In the genomic region with DNA sequence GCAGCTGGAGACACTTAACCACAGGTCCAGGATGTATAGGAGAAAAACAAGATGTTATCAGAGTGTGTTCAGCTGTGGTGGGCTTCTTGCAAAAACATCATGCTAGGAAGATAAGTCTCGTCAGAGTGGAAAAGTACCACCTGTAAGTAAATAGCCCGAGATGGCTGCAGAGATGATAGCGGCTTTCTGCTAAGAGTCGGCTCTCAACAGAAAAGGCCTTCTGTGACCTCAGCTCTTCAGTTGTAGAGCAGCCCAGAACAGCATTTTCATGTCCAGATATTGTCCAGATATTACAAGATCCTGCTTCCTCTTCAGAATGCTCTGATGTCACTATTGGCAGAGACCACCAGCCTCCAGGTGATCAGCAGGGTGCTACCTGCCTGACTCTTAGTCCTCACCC, we compare ENCODE assay signal across 12 mouse cellular contexts. TPM values are rescaled to one million over a fixed set of nuclear protein-coding genes. Genes with fewer than 3 reads are reported as not detected.
"Had no signal": no experiment of that assay in that cellular context is flagged by ENCODE, and none has a peak within 500 bp of the region (broad histone marks: within the 10 kb centered on the region; RNA-seq: fewer than 3 reads in every experiment).

No protein-coding gene starts in this region.

RNA-seq across cellular contexts. Expression of a gene that starts 1.2 kb away (rescaled TPM):
- polyA plus RNA-seq: limb, embryonic 12.5 days; lung, embryonic 15.5 days; stomach, embryonic 14.5 days had no signal

RNA-seq across cellular contexts. Expression of a gene that starts 25.7 kb away (rescaled TPM):
- polyA plus RNA-seq: limb, embryonic 12.5 days; liver, embryonic 11.5 days; liver, embryonic 14.5 days; lung, embryonic 15.5 days; midbrain, embryonic 10.5 days; midbrain, embryonic 13.5 days; midbrain, embryonic 16.5 days; myocyte; neural tube, embryonic 11.5 days; neural tube, embryonic 14.5 days; stomach, embryonic 14.5 days; stomach, postnatal 0 days had no signal
